Mouse (Mus musculus) CH12.LX (cell line): ENCODE results near the gene Cryl1. TPM values are rescaled to one million over a fixed set of nuclear protein-coding genes. Genes with fewer than 3 reads are reported as not detected.

Experiments used
- DNase-seq: peaks from one replicate; pipeline ENCODE4 v3.0.0-alpha.2; 2013; ENCODE audit errors: extremely low read depth
- H3K27ac ChIP-seq: 2 replicates; pipeline ENCODE4 v1.5.1; 2012; ENCODE audit warnings: low read depth, mild to moderate bottlenecking, control low read depth, moderate library complexity; ENCODE audit not compliant: insufficient read depth
- H3K27me3 ChIP-seq: replicated peaks from 2 replicates; pipeline ENCODE3; 2012; ENCODE audit warnings: inconsistent platforms
- H3K36me3 ChIP-seq, 2 experiments: replicated peaks in 1 of 2; 2 replicates each; pipeline versions ENCODE3 to v1.6.1; 2012; ENCODE audit warnings: inconsistent platforms in 1 of 2, low read length in 1 of 2, mild to moderate bottlenecking in 1 of 2, mixed read lengths in 1 of 2, moderate library complexity in 1 of 2; ENCODE audit not compliant: control insufficient read depth in 1 of 2, insufficient read depth in 1 of 2
- H3K4me1 ChIP-seq, 2 experiments: 2 replicates each; pipeline ENCODE4 v1.6.1; 2012; ENCODE audit warnings: inconsistent platforms in 1 of 2, moderate library complexity in 1 of 2; ENCODE audit not compliant: insufficient read depth in 2 of 2, control insufficient read depth in 1 of 2
- H3K4me2 ChIP-seq: 2 replicates; pipeline ENCODE4 v1.6.1; 2012; ENCODE audit warnings: low read depth, mild to moderate bottlenecking, control low read depth; ENCODE audit not compliant: poor library complexity, insufficient read depth, severe bottlenecking
- H3K4me3 ChIP-seq, 3 experiments: fragments of 150-350 bp in 1 of 3; sonication (generic) in 1 of 3; replicated peaks in 1 of 3; 2 replicates each; pipeline versions ENCODE3 to v1.5.1; 2011 to 2012; ENCODE audit warnings: low read depth in 2 of 3, low read length in 2 of 3, mild to moderate bottlenecking in 2 of 3, moderate library complexity in 2 of 3, control low read depth in 1 of 3, improper control_type of control experiment in 1 of 3, inconsistent platforms in 1 of 3, mixed read lengths in 1 of 3; ENCODE audit not compliant: poor library complexity in 1 of 3
- H3K79me2 ChIP-seq: replicated peaks from 2 replicates; pipeline ENCODE4 v1.6.1; 2012; ENCODE audit warnings: mild to moderate bottlenecking, moderate library complexity; ENCODE audit not compliant: control insufficient read depth, poor library complexity, insufficient read depth, severe bottlenecking; ENCODE audit errors: extremely low read depth
- H3K9ac ChIP-seq: 2 replicates; pipeline ENCODE4 v1.6.1; 2012; ENCODE audit warnings: low read depth, mild to moderate bottlenecking, control low read depth, moderate library complexity; ENCODE audit not compliant: insufficient read depth
- H3K9me3 ChIP-seq: replicated peaks from 2 replicates; pipeline ENCODE3; 2012; ENCODE audit warnings: low read length, inconsistent platforms, mixed read lengths
- CHD1 ChIP-seq: IDR thresholded peaks from 2 replicates; pipeline ENCODE4 v1.6.1; 2012; ENCODE audit warnings: low read depth, low read length, improper control_type of control experiment, inconsistent platforms
- CTCF ChIP-seq, 2 experiments: IDR thresholded peaks in 1 of 2; conservative IDR thresholded peaks in 1 of 2; 2 replicates each; pipeline ENCODE4 v1.5.1; 2011 to 2012; ENCODE audit warnings: low read depth in 2 of 2, low read length in 2 of 2, improper control_type of control experiment in 1 of 2, inconsistent platforms in 1 of 2, mild to moderate bottlenecking in 1 of 2, moderate library complexity in 1 of 2
- ELF1 ChIP-seq: IDR thresholded peaks from 2 replicates; pipeline ENCODE4 v1.6.1; 2014; ENCODE audit warnings: low read depth, mild to moderate bottlenecking, inconsistent platforms, low read length, improper control_type of control experiment
- ETS1 ChIP-seq: conservative IDR thresholded peaks from 2 replicates; pipeline ENCODE4 v1.6.1; 2012; ENCODE audit warnings: low read depth, mild to moderate bottlenecking, inconsistent platforms, low read length, improper control_type of control experiment, moderate library complexity
- GABPA ChIP-seq: IDR thresholded peaks from 2 replicates; pipeline ENCODE4 v1.6.1; 2012; ENCODE audit warnings: low read depth, low read length, improper control_type of control experiment, inconsistent platforms; ENCODE audit not compliant: insufficient replicate concordance
- HCFC1 ChIP-seq: IDR thresholded peaks from 2 replicates; pipeline ENCODE4 v1.6.1; 2012; ENCODE audit warnings: low read depth, mild to moderate bottlenecking, inconsistent platforms, low read length, improper control_type of control experiment
- IRF4 ChIP-seq: IDR thresholded peaks from 2 replicates; pipeline ENCODE4 v1.6.1; 2014; ENCODE audit warnings: low read depth, mild to moderate bottlenecking, inconsistent platforms, low read length, improper control_type of control experiment
- JUND ChIP-seq: conservative IDR thresholded peaks from 2 replicates; pipeline ENCODE4 v1.6.1; 2011; ENCODE audit warnings: low read depth, low read length, improper control_type of control experiment
- MAFK ChIP-seq: IDR thresholded peaks from 2 replicates; pipeline ENCODE4 v1.6.1; 2011; ENCODE audit warnings: low read length, improper control_type of control experiment; ENCODE audit not compliant: insufficient replicate concordance
- MXI1 ChIP-seq: IDR thresholded peaks from 2 replicates; pipeline ENCODE4 v1.6.1; 2011; ENCODE audit warnings: mild to moderate bottlenecking, low read depth, low read length, improper control_type of control experiment
- NELFE ChIP-seq: IDR thresholded peaks from 2 replicates; pipeline ENCODE4 v1.6.1; 2011; ENCODE audit warnings: low read depth, low read length, improper control_type of control experiment
- POLR2A ChIP-seq: IDR thresholded peaks from 2 replicates; pipeline ENCODE4 v1.6.1; 2011; ENCODE audit warnings: low read depth, mild to moderate bottlenecking, improper control_type of control experiment, low read length
- POLR2AphosphoS2 ChIP-seq: IDR thresholded peaks from 2 replicates; pipeline ENCODE4 v1.6.1; 2011; ENCODE audit warnings: low read depth, low read length, improper control_type of control experiment
- SMC3 ChIP-seq: IDR thresholded peaks from 2 replicates; pipeline ENCODE4 v1.6.1; 2011; ENCODE audit warnings: low read depth, low read length, improper control_type of control experiment
- TBP ChIP-seq: conservative IDR thresholded peaks from 2 replicates; pipeline ENCODE4 v1.6.1; 2011; ENCODE audit warnings: low read depth, low read length, improper control_type of control experiment
- TCF12 ChIP-seq: IDR thresholded peaks from 2 replicates; pipeline ENCODE4 v1.6.1; 2014; ENCODE audit warnings: low read depth, mild to moderate bottlenecking, inconsistent platforms, low read length, improper control_type of control experiment
- UBTF ChIP-seq: IDR thresholded peaks from 2 replicates; pipeline ENCODE4 v1.6.1; 2012; ENCODE audit warnings: low read depth, mild to moderate bottlenecking, inconsistent platforms, low read length, improper control_type of control experiment, moderate library complexity
- USF1 ChIP-seq: IDR thresholded peaks from 2 replicates; pipeline ENCODE4 v1.6.1; 2014; ENCODE audit warnings: low read depth, mild to moderate bottlenecking, inconsistent platforms, low read length, improper control_type of control experiment
- USF2 ChIP-seq: conservative IDR thresholded peaks from 2 replicates; pipeline ENCODE4 v1.6.1; 2011; ENCODE audit warnings: low read depth, low read length, improper control_type of control experiment
- ZKSCAN1 ChIP-seq: IDR thresholded peaks from 2 replicates; pipeline ENCODE4 v1.6.1; 2012; ENCODE audit warnings: low read depth, inconsistent platforms, low read length, improper control_type of control experiment, borderline replicate concordance
- ZMIZ1 ChIP-seq: IDR thresholded peaks from 2 replicates; pipeline ENCODE4 v1.6.1; 2012; ENCODE audit warnings: low read depth, mild to moderate bottlenecking, inconsistent platforms, low read length, improper control_type of control experiment
- dilution Hi-C: fragments of 300-500 bp; cut with MboI; formaldehyde crosslinking; loops from 2 replicates; pipeline ENCODE4 v1.14.3; 2020; ENCODE audit warnings: low sequenced_read_pairs; ENCODE audit not compliant: extremely low pct_unique_long_range_greater_than_20kb, extremely low pct_ligation_motif_present
- in situ Hi-C: fragments of 300-500 bp; cut with MboI; formaldehyde crosslinking; loops from 3 replicates; pipeline ENCODE4 v1.14.3; 2019; ENCODE audit warnings: low sequenced_read_pairs, low pct_ligation_motif_present, low pct_unique_long_range_greater_than_20kb, mixed read lengths
- polyA plus RNA-seq: library from polyadenylated mRNA; unstranded; fragments of >175 nt; gene quantifications from 2 replicates; pipeline ENCODE4 v1.2.1, GENCODE M21; 2012; ENCODE audit warnings: low read depth; ENCODE audit not compliant: insufficient read length
- total RNA-seq, 2 experiments: library from RNA; depleted of rRNA; stranded (reverse); fragments of 300-350 nt in 1 of 2; fragments of >200 nt in 1 of 2; gene quantifications; 2 replicates each; pipeline ENCODE4 v1.2.3; 2012 to 2014

The Cryl1 gene
- total and polyA plus RNA-seq, 3 experiments, result 13.1 to 33.7 (median 31.8) TPM

- DNase-seq, result no peak
- in situ Hi-C loops (no loop called here), dilution Hi-C loops (no loop called here)
- no peak for TF ChIP-seq NELFE
- no peak for TF ChIP-seq UBTF
- no peak for TF ChIP-seq JUND
- no peak for TF ChIP-seq POLR2AphosphoS2
- TF ChIP-seq MAFK, result no peak
- no peak for TF ChIP-seq TCF12
- TF ChIP-seq MXI1, result no peak
- TF ChIP-seq ETS1, result no peak
- no peak for TF ChIP-seq CHD1
- H3K27ac ChIP-seq, result no peak overlapping the region
- H3K9ac ChIP-seq, result no peak overlapping the region
- H3K9me3 ChIP-seq, result no peaks in the 10 kb centered on the region
- no peaks in the 10 kb centered on the region for H3K79me2 ChIP-seq
- no peak overlapping the region for H3K4me2 ChIP-seq
- H3K4me1 ChIP-seq, result peaks cover 10 to 57% of the 10 kb centered on the region in 2 experiments
- H3K27me3 ChIP-seq, result no peaks in the 10 kb centered on the region
- no peak overlapping the region for H3K4me3 ChIP-seq
- H3K36me3 ChIP-seq, result no peaks in the 10 kb centered on the region
Measured at GRCm38 (mm10) chr14:57268344-57268743, 130.0 kb downstream of the Cryl1 start.

- in situ Hi-C loops, result no loop called here
- dilution Hi-C loops, result no loop called here
- DNase-seq, result no peak
Measured at GRCm38 (mm10) chr14:57263943-57264342, 134.4 kb downstream of the Cryl1 start.

GRCm38 (mm10) chr14:57259341-57259740 lies 139.0 kb downstream of the Cryl1 start:
- Histone ChIP-seq H3K27me3 (no peaks in the 10 kb centered on the region), H3K9me3 (no peaks in the 10 kb centered on the region), H3K9ac (no peak overlapping the region), H3K27ac (no peak overlapping the region), H3K36me3 (no peaks in the 10 kb centered on the region), H3K79me2 (no peaks in the 10 kb centered on the region), H3K4me3 (no peak overlapping the region), H3K4me2 (no peak overlapping the region), H3K4me1 (peaks cover 4 to 10% of the 10 kb centered on the region in 2 experiments; a peak in 3 of 4 replicates)
- TF ChIP-seq ELF1, result no peak
- TF ChIP-seq USF2, result no peak
- TF ChIP-seq CTCF (conservative IDR thresholded peaks at IDR 0.05 in 1 of 2, IDR thresholded peaks at IDR 0.05 in 1 of 2; ENCODE audit: low read depth in 2 of 2, low read length in 2 of 2), result no peak
- no peak for TF ChIP-seq TBP
- TF ChIP-seq IRF4, result no peak
- TF ChIP-seq HCFC1, result no peak
- TF ChIP-seq SMC3, result no peak
- TF ChIP-seq USF1, result no peak
- no peak for TF ChIP-seq MAFK
- no peak for TF ChIP-seq ETS1
- no peak for TF ChIP-seq ZMIZ1
- TF ChIP-seq GABPA, result no peak
- TF ChIP-seq ZKSCAN1, result no peak
- no peak for TF ChIP-seq POLR2A
- dilution Hi-C loops (no loop called here), in situ Hi-C loops (no loop called here)
- DNase-seq, result no peak

More at GRCm38 (mm10) chr14:57263943-57264342, 134.4 kb downstream of the Cryl1 start:
- H3K9me3 ChIP-seq, result no peaks in the 10 kb centered on the region
- H3K9ac ChIP-seq, result no peak overlapping the region
- H3K4me1 ChIP-seq, result peaks cover 4 to 27% of the 10 kb centered on the region in 2 experiments; a peak in 3 of 4 replicates
- TF ChIP-seq NELFE (no peak), ELF1 (peak; percentile 24; the same call in 1 of the 2 replicates)
- H3K4me3 ChIP-seq, result no peak overlapping the region
- no peaks in the 10 kb centered on the region for H3K27me3 ChIP-seq
- no peak overlapping the region for H3K4me2 ChIP-seq
- no peaks in the 10 kb centered on the region for H3K79me2 ChIP-seq
- no peaks in the 10 kb centered on the region for H3K36me3 ChIP-seq
- no peak overlapping the region for H3K27ac ChIP-seq
